In genomic region chr1:129843416-129843815, GRCm38 (mm10) we compare ENCODE assay signal across 8 mouse cellular contexts.
A peak's percentile ranks its signal among the peaks of the same experiment; 100 is the strongest.
DNase-seq lines count a peak whose midpoint lies in the region; ATAC-seq and TF ChIP-seq lines count a peak whose summit lies in the region.

No protein-coding gene starts in this region.

- no peak overlapping the region for H3K9ac ChIP-seq in liver, embryonic 13.5 days
- H3K9ac ChIP-seq in liver, embryonic 12.5 days = no peak overlapping the region
- H3K9ac ChIP-seq in liver, postnatal 0 days (replicated peaks) = no peak overlapping the region

- no peak for ATAC-seq in liver, embryonic 13.5 days (ENCODE audit: low read depth)
- no peak for ATAC-seq in liver, embryonic 12.5 days
- ATAC-seq in liver, postnatal 0 days = no peak

- TF ChIP-seq EP300 in liver, postnatal 0 days (IDR thresholded peaks at IDR 0.05; ENCODE audit: low read depth) = no peak

- intact Hi-C loops in left cerebral cortex, postnatal 36 days (cut with DNase I) = no loop called here

- H3K9me3 ChIP-seq in liver, embryonic 13.5 days (replicated peaks) = no peaks in the 10 kb centered on the region
- no peaks in the 10 kb centered on the region for H3K9me3 ChIP-seq in liver, embryonic 12.5 days (replicated peaks)
- H3K9me3 ChIP-seq in liver, postnatal 0 days (ENCODE audit: low read length) = no peaks in the 10 kb centered on the region

- DNase-seq in frontal cortex, postnatal 36 days (ENCODE audit: low spot score in 2 of 2) = peak; percentile 5 to 17
- no peak for DNase-seq in frontal cortex, postnatal 14 days (ENCODE audit: low spot score in 2 of 2)
- DNase-seq in liver, embryonic 13.5 days = peak; percentile 4
- DNase-seq in NIH3T3 (ENCODE audit: low read depth) (peak; percentile 53), MN1 (ENCODE audit: low spot score) (no peak)
- DNase-seq in liver, postnatal 0 days = no peak
- no peak for DNase-seq in left cerebral cortex, postnatal 36 days (ENCODE audit: low spot score in 2 of 2)

- 35% methylated on average over 2 of the region's 2 CpGs for WGBS in liver, embryonic 13.5 days (ENCODE audit: insufficient replicate concordance)
- WGBS in liver, embryonic 12.5 days (ENCODE audit: insufficient replicate concordance) = 40% methylated on average over 2 of the region's 2 CpGs
- 37% methylated on average over 2 of the region's 2 CpGs for WGBS in liver, postnatal 0 days (ENCODE audit: insufficient replicate concordance)

- no peak overlapping the region for H3K4me3 ChIP-seq in liver, embryonic 13.5 days (replicated peaks)
- H3K4me3 ChIP-seq in liver, embryonic 12.5 days = no peak overlapping the region
- no peak overlapping the region for H3K4me3 ChIP-seq in liver, postnatal 0 days (ENCODE audit: low read depth, low read length)

- no peak overlapping the region for H3K27ac ChIP-seq in liver, embryonic 13.5 days
- H3K27ac ChIP-seq in liver, embryonic 12.5 days = no peak overlapping the region
- no peak overlapping the region for H3K27ac ChIP-seq in liver, postnatal 0 days (ENCODE audit: low read depth)

- TF ChIP-seq CTCF in liver, postnatal 0 days (IDR thresholded peaks at IDR 0.05; ENCODE audit: low read depth) = peak; percentile 55

- no peaks in the 10 kb centered on the region for H3K36me3 ChIP-seq in liver, embryonic 13.5 days
- no peaks in the 10 kb centered on the region for H3K36me3 ChIP-seq in liver, embryonic 12.5 days
- no peaks in the 10 kb centered on the region for H3K36me3 ChIP-seq in liver, postnatal 0 days (replicated peaks; ENCODE audit: insufficient read depth, low read length)

- no peaks in the 10 kb centered on the region for H3K4me1 ChIP-seq in liver, embryonic 13.5 days (replicated peaks)
- no peaks in the 10 kb centered on the region for H3K4me1 ChIP-seq in liver, embryonic 12.5 days
- H3K4me1 ChIP-seq in liver, postnatal 0 days (ENCODE audit: insufficient read depth) = no peaks in the 10 kb centered on the region

- H3K27me3 ChIP-seq in liver, embryonic 13.5 days = no peaks in the 10 kb centered on the region
- H3K27me3 ChIP-seq in liver, embryonic 12.5 days (replicated peaks) = no peaks in the 10 kb centered on the region
- no peaks in the 10 kb centered on the region for H3K27me3 ChIP-seq in liver, postnatal 0 days (ENCODE audit: insufficient read depth, low read length)

- no peak overlapping the region for H3K4me2 ChIP-seq in liver, embryonic 13.5 days
- H3K4me2 ChIP-seq in liver, embryonic 12.5 days = no peak overlapping the region
- H3K4me2 ChIP-seq in liver, postnatal 0 days (ENCODE audit: low read depth, low read length) = no peak overlapping the region

Comparison
In these comparisons a context has a peak if more than half of its experiments do, and no peak if none do; other contexts are left out.
1. DNase-seq: peak in frontal cortex, postnatal 36 days (2 of 2), liver, embryonic 13.5 days (single experiment) and NIH3T3 (single experiment); none in frontal cortex, postnatal 14 days (0 of 2), liver, postnatal 0 days (single experiment), MN1 (single experiment) and left cerebral cortex, postnatal 36 days (0 of 2).